Mouse (Mus musculus): ENCODE data around the gene Art3.

DNA sequence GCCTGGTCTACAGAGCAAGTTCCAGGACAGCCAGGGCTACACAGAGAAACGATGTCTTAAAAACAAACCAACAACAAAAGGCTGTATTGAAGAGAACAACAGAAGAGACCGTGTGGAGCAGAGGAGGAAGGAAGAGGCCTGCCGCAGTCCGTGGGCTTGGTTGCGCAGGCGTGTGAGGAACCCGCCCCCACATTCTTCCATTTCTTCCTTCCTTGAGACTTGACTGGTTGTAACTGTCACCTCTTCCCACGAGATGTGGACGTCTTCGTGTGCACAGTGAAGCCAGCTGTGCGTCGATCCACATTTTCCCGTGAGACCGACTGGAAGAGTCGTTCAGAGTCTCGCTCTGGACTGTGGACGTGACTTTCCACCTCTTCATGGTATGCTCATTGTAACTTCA, 43.7 kb downstream of the Art3 start:
- no peak for TF ChIP-seq CTCF (IDR thresholded peaks at IDR 0.05; ENCODE audit: control insufficient read depth, insufficient read depth, insufficient replicate concordance, low read depth, low read length)
- TF ChIP-seq POLR2A (IDR thresholded peaks at IDR 0.05; ENCODE audit: control insufficient read depth, low read depth, low read length) = peak; percentile 10; the same call in 1 of the 2 replicates

Measured in testis, adult 2 months (tissue).